Mouse (Mus musculus) kidney, embryonic 15.5 days (tissue): ENCODE data around the gene Ccdc154. TPM values are rescaled to one million over a fixed set of nuclear protein-coding genes. Genes with fewer than 3 reads are reported as not detected.

Source experiments
- ATAC-seq: fragments of 200-750 bp; cut with Nextera tagmentation; replicated peaks from 2 replicates; pipeline ENCODE4 v1.8.0; 2017; ENCODE audit warnings: moderate TSS enrichment; ENCODE audit not compliant: low FRiP score
- H3K27ac ChIP-seq: fragments of 300-500 bp; sonication (generic); 2 replicates; pipeline ENCODE4 v1.5.1; 2015; ENCODE audit warnings: mild to moderate bottlenecking, inconsistent platforms
- H3K27me3 ChIP-seq: fragments of 300-500 bp; sonication (generic); 2 replicates; pipeline ENCODE4 v1.6.1; 2015; ENCODE audit warnings: inconsistent platforms
- H3K36me3 ChIP-seq: fragments of 300-500 bp; sonication (generic); 2 replicates; pipeline ENCODE4 v1.6.1; 2015; ENCODE audit warnings: inconsistent platforms
- H3K4me1 ChIP-seq: fragments of 300-500 bp; sonication (generic); 2 replicates; pipeline ENCODE4 v1.6.1; 2015; ENCODE audit warnings: inconsistent platforms
- H3K4me2 ChIP-seq: fragments of 300-500 bp; sonication (generic); 2 replicates; pipeline ENCODE4 v1.6.1; 2015; ENCODE audit warnings: moderate library complexity, mild to moderate bottlenecking, inconsistent platforms
- H3K4me3 ChIP-seq: fragments of 300-500 bp; sonication (generic); replicated peaks from 2 replicates; pipeline ENCODE4 v1.5.1; 2015; ENCODE audit warnings: mild to moderate bottlenecking, inconsistent platforms
- H3K9ac ChIP-seq: fragments of 300-500 bp; sonication (generic); 2 replicates; pipeline ENCODE4 v1.6.1; 2015; ENCODE audit warnings: mild to moderate bottlenecking, inconsistent platforms
- H3K9me3 ChIP-seq: fragments of 300-500 bp; sonication (generic); replicated peaks from 2 replicates; pipeline ENCODE4 v1.6.1; 2016; ENCODE audit warnings: inconsistent platforms
- WGBS: fragments of 180-500 bp; shearing (Covaris S2); methylation state at CpG from one replicate; pipeline ENCODE4 v1.1.7; 2015; ENCODE audit warnings: mixed read lengths; 5-methylcytosine and 5-hydroxymethylcytosine counted together
- polyA plus RNA-seq: library from polyadenylated mRNA; unstranded; fragments of >200 nt; fragmentation: Nextera tagmentation; extraction: Ambion mirVana; gene quantifications from 2 replicates; pipeline ENCODE4 v1.2.1, GENCODE M21; 2015

Gene Ccdc154
- polyA plus RNA-seq, 1 experiment from 2014 or later = not detected

DNA sequence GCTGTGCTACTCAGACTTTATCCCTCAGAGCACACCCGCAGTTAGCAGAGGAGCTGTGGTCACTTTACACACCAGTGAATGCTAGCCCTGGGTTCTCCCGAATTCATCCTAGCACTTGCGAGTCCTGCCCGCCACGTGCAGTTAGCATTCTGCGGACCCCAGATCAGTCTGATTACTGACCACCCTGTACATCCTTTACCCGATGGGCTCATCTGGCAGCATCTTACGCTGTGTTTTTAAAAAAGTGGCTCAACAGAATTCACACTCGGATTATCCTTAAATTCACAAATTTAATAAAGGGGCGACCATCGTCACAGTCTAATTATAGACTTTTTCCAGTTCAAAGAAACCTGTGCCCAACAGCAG lies 25.5 kb downstream of the Ccdc154 start:
- peaks cover 31% of the 10 kb centered on the region for H3K36me3 ChIP-seq
- H3K27ac ChIP-seq = peak overlapping the region; percentile 90
- WGBS = 4% methylated on average over 11 of the region's 11 CpGs
- H3K4me2 ChIP-seq = peak overlapping the region; percentile 81
- H3K27me3 ChIP-seq = no peaks in the 10 kb centered on the region
- peak overlapping the region; percentile 91 for H3K9ac ChIP-seq
- no peak for ATAC-seq
- no peaks in the 10 kb centered on the region for H3K9me3 ChIP-seq
- peak overlapping the region; percentile 98 for H3K4me3 ChIP-seq
- peaks cover 39% of the 10 kb centered on the region for H3K4me1 ChIP-seq

- H3K9me3 ChIP-seq = no peaks in the 10 kb centered on the region
- no peaks in the 10 kb centered on the region for H3K27me3 ChIP-seq
- peaks cover 35% of the 10 kb centered on the region for H3K4me1 ChIP-seq
- ATAC-seq = peak; percentile 61
- H3K4me2 ChIP-seq = peak within 1 kb of the TSS; percentile 81
- H3K9ac ChIP-seq = peak within 1 kb of the TSS; percentile 91
- H3K27ac ChIP-seq = peak within 1 kb of the TSS; percentile 90
- under 1% methylated on average over 97 of the region's 104 CpGs for WGBS
- peaks cover 37% of the 10 kb centered on the region for H3K36me3 ChIP-seq
- peak within 1 kb of the TSS; percentile 98 for H3K4me3 ChIP-seq
Observed at GRCm38 (mm10) chr17:25188150-25189031, 26.1 kb downstream of the Ccdc154 start, which contains the start of gene Unkl. TSS of gene Unkl (plus strand) at chr17:25188397.

GRCm38 (mm10) chr17:25189091-25189490 lies 26.8 kb downstream of the Ccdc154 start:
- H3K4me3 ChIP-seq = peak overlapping the region; percentile 98
- H3K27me3 ChIP-seq = no peaks in the 10 kb centered on the region
- ATAC-seq = no peak
- peaks cover 30% of the 10 kb centered on the region for H3K4me1 ChIP-seq
- peaks cover 44% of the 10 kb centered on the region for H3K36me3 ChIP-seq
- WGBS = under 1% methylated on average over 15 of the region's 16 CpGs
- no peaks in the 10 kb centered on the region for H3K9me3 ChIP-seq
- no peak overlapping the region for H3K27ac ChIP-seq
- H3K4me2 ChIP-seq = peak overlapping the region; percentile 81
- H3K9ac ChIP-seq = peak overlapping the region; percentile 91

- 91% methylated on average over 4 of the region's 4 CpGs for WGBS
- H3K27ac ChIP-seq = no peak overlapping the region
- peaks cover 91% of the 10 kb centered on the region for H3K36me3 ChIP-seq
- no peaks in the 10 kb centered on the region for H3K4me1 ChIP-seq
- H3K4me3 ChIP-seq = no peak overlapping the region
- H3K9me3 ChIP-seq = no peaks in the 10 kb centered on the region
- H3K9ac ChIP-seq = no peak overlapping the region
- H3K4me2 ChIP-seq = no peak overlapping the region
- no peaks in the 10 kb centered on the region for H3K27me3 ChIP-seq
- ATAC-seq = no peak
Observed at GRCm38 (mm10) chr17:25202401-25202800, 40.1 kb downstream of the Ccdc154 start.

DNA sequence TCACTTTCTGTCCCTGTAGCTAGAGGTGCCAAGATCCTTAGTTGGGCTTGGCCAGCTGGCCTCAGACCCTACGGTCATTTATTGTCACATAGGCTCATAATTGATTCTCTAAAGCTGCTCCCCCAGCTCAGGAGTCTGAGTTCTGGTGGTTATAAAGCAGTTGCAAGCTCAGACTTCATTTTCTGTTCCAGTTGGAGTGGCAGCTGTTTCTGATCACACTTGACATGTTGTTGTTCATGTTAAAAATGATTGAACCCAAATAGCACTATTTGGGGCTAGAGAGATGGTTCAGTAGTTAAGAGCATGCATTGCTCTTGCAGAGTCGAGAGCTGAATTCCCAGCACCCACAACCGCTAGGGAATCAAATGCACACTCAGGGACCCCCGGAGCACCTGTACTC lies 47.7 kb downstream of the Ccdc154 start:
- no peak overlapping the region for H3K9ac ChIP-seq
- H3K4me3 ChIP-seq = no peak overlapping the region
- no peak for ATAC-seq
- peaks cover 96% of the 10 kb centered on the region for H3K36me3 ChIP-seq
- H3K27me3 ChIP-seq = no peaks in the 10 kb centered on the region
- H3K9me3 ChIP-seq = no peaks in the 10 kb centered on the region
- no peak overlapping the region for H3K27ac ChIP-seq
- no peak overlapping the region for H3K4me2 ChIP-seq
- no peaks in the 10 kb centered on the region for H3K4me1 ChIP-seq
- WGBS = 85% methylated on average over 4 of the region's 4 CpGs

- ATAC-seq = no peak
- WGBS = 80% methylated on average over 15 of the region's 15 CpGs
Observed at GRCm38 (mm10) chr17:25210680-25211466, 48.6 kb downstream of the Ccdc154 start.

DNA sequence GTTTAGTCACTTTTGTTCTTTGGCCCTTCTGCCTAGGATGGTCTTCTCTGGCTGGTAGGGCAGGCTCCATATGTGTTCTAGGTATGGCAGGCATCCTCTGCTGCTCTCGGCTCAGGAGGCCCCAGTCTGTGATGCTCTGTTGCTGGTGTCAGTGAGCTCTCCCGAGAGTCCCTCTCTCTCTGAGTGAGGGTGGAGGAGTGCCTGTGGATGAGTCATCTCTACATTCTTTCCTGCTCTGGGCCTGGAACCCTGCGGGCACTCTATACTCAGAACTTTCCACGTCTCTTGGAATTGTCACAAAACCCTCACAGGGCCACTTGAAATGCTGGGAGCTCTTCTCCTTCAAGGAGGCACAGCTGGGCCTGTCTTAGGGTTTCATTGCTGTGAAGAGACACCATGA lies 49.4 kb downstream of the Ccdc154 start:
- WGBS = 90% methylated on average over 4 of the region's 4 CpGs
- no peak for ATAC-seq
- no peaks in the 10 kb centered on the region for H3K4me1 ChIP-seq
- no peak overlapping the region for H3K27ac ChIP-seq
- no peaks in the 10 kb centered on the region for H3K27me3 ChIP-seq
- no peak overlapping the region for H3K4me2 ChIP-seq
- no peak overlapping the region for H3K9ac ChIP-seq
- peaks cover 97% of the 10 kb centered on the region for H3K36me3 ChIP-seq
- no peaks in the 10 kb centered on the region for H3K9me3 ChIP-seq
- no peak overlapping the region for H3K4me3 ChIP-seq

More at GRCm38 (mm10) chr17:25210680-25211466, 48.6 kb downstream of the Ccdc154 start:
- Histone ChIP-seq H3K9me3 (no peaks in the 10 kb centered on the region), H3K4me3 (no peak overlapping the region), H3K4me1 (no peaks in the 10 kb centered on the region), H3K27me3 (no peaks in the 10 kb centered on the region), H3K4me2 (no peak overlapping the region), H3K27ac (no peak overlapping the region), H3K36me3 (peaks cover 96% of the 10 kb centered on the region), H3K9ac (no peak overlapping the region)

DNA sequence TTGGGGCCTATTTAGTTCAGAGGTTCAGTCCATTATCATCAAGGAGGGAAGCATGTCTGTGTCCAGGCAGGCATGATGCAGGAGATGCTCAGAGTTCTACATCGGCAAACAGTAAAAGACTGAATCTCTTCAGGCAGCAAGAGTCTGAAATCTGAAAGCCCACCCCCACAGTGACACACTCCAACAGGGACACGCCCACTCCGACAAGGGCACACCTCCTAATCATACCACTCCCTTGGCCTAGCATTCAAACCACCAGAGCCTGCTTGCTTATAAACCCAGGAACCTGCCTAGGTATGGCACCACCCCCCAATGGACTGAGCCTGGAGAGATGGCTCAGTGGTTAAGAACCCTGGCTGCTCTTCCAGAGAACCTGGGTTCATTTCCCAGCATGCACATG lies 53.2 kb downstream of the Ccdc154 start:
- H3K4me1 ChIP-seq = no peaks in the 10 kb centered on the region
- H3K27me3 ChIP-seq = no peaks in the 10 kb centered on the region
- 87% methylated on average over 3 of the region's 3 CpGs for WGBS
- no peaks in the 10 kb centered on the region for H3K9me3 ChIP-seq
- H3K4me3 ChIP-seq = no peak overlapping the region
- no peak for ATAC-seq
- H3K9ac ChIP-seq = no peak overlapping the region
- no peak overlapping the region for H3K27ac ChIP-seq
- peaks cover 87% of the 10 kb centered on the region for H3K36me3 ChIP-seq
- no peak overlapping the region for H3K4me2 ChIP-seq

DNA sequence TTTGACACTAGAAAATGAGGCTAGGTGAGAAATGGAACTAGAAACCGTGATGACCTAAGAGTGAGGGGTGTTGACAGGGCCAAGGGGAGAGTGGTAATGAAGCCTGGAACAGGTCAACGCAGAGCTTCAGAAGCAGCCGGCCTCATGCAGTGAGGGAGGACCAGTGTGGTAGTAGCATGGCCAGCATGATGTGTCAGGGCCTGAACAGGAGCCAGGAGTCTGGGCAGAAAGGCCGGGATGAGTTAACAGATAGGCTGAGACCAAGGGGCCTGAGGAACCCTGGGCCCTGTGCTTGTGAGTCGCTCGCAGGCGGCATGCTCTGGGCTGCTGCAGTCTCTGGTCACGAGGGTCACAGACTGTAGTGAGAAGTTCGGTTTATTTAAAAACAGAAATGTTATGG lies 56.7 kb downstream of the Ccdc154 start:
- WGBS = 89% methylated on average over 9 of the region's 9 CpGs
- Histone ChIP-seq H3K27ac (no peak overlapping the region), H3K9me3 (no peaks in the 10 kb centered on the region), H3K4me2 (no peak overlapping the region), H3K36me3 (peaks cover 56% of the 10 kb centered on the region), H3K27me3 (no peaks in the 10 kb centered on the region), H3K9ac (no peak overlapping the region), H3K4me1 (peaks cover 12% of the 10 kb centered on the region), H3K4me3 (no peak overlapping the region)
- no peak for ATAC-seq

DNA sequence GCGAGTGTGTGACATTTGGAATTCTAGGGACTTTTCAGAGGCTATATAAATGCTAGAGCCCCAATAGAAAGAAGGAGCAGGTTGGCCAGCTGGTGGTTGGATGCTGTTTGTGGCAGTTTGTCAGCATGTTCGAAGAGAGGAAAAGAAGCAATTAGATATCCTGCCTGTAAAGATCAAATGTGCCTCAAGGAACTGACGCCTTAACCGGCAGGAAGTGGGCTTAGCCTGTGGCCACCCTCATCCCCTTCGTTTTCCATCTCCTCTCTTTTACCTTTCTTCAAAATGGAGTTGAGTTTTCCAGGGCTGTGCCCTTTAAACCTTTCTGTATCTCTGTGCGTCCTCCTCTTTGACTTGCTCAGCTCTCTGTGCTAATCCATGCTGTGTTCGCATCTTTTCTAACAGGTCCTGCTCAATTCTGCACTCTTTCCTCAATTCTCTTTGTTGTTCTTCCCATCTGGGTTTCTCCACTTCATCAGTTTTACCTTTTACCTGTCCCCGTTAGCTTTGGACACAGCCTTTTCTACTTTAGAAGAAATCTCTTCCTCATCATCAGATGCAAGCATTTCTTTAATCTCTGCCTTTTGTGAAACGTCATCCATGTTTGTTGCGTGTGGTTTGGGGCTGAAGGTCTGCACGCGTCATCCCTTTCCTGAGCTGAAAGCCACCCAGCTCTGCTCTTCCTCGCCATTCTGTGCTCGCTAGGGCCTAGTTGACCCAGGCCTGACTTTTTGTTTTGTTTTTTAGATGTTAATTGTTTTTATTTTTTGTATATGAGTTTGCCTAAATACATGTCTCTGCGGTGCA lies 57.4 kb downstream of the Ccdc154 start:
- Histone ChIP-seq H3K4me3 (no peak overlapping the region), H3K4me1 (peaks cover 12% of the 10 kb centered on the region), H3K36me3 (peaks cover 49% of the 10 kb centered on the region), H3K4me2 (no peak overlapping the region), H3K9me3 (no peaks in the 10 kb centered on the region), H3K9ac (no peak overlapping the region), H3K27me3 (no peaks in the 10 kb centered on the region), H3K27ac (no peak overlapping the region)
- ATAC-seq = no peak
- WGBS = 90% methylated on average over 15 of the region's 15 CpGs

GRCm38 (mm10) chr17:25220746-25221145 lies 58.5 kb downstream of the Ccdc154 start:
- no peak overlapping the region for H3K9ac ChIP-seq
- 80% methylated on average over 1 of the region's 1 CpGs for whole genome bisulfite sequencing
- no peak overlapping the region for H3K27ac ChIP-seq
- H3K27me3 ChIP-seq = no peaks in the 10 kb centered on the region
- H3K4me1 ChIP-seq = peaks cover 12% of the 10 kb centered on the region
- ATAC-seq = no peak
- H3K4me2 ChIP-seq = no peak overlapping the region
- no peak overlapping the region for H3K4me3 ChIP-seq
- no peaks in the 10 kb centered on the region for H3K9me3 ChIP-seq
- H3K36me3 ChIP-seq = peaks cover 39% of the 10 kb centered on the region
